Mouse (Mus musculus) hindbrain, embryonic 15.5 days (tissue): Measurements from ENCODE around the gene Omt2b. TPM values are rescaled to one million over a fixed set of nuclear protein-coding genes. Genes with fewer than 3 reads are reported as not detected.

Experiments
- ATAC-seq: fragments of 200-750 bp; cut with Nextera tagmentation; 2 replicates; pipeline ENCODE4 v1.8.0; 2017; ENCODE audit warnings: low read depth, moderate number of reproducible peaks, moderate TSS enrichment; ENCODE audit not compliant: low FRiP score
- H3K27ac ChIP-seq: fragments of 300-500 bp; sonication (generic); replicated peaks from 2 replicates; pipeline ENCODE4 v1.5.1; 2015; ENCODE audit warnings: mild to moderate bottlenecking, inconsistent platforms
- H3K27me3 ChIP-seq: fragments of 300-500 bp; sonication (generic); 2 replicates; pipeline ENCODE4 v1.6.1; 2015; ENCODE audit warnings: control low read depth, inconsistent platforms
- H3K36me3 ChIP-seq: fragments of 300-500 bp; sonication (generic); 2 replicates; pipeline ENCODE4 v1.6.1; 2015; ENCODE audit warnings: control low read depth, inconsistent platforms
- H3K4me1 ChIP-seq: fragments of 300-500 bp; sonication (generic); replicated peaks from 2 replicates; pipeline ENCODE4 v1.6.1; 2015; ENCODE audit warnings: control low read depth, inconsistent platforms
- H3K4me2 ChIP-seq: fragments of 300-500 bp; sonication (generic); 2 replicates; pipeline ENCODE4 v1.6.1; 2015; ENCODE audit warnings: moderate library complexity, mild to moderate bottlenecking, inconsistent platforms
- H3K4me3 ChIP-seq: fragments of 300-500 bp; sonication (generic); 2 replicates; pipeline ENCODE4 v1.5.1; 2015; ENCODE audit warnings: mild to moderate bottlenecking, inconsistent platforms
- H3K9ac ChIP-seq: fragments of 300-500 bp; sonication (generic); 2 replicates; pipeline ENCODE4 v1.6.1; 2015; ENCODE audit warnings: inconsistent platforms
- H3K9me3 ChIP-seq: fragments of 300-500 bp; sonication (generic); 2 replicates; pipeline ENCODE4 v1.6.1; 2016; ENCODE audit warnings: control low read depth, inconsistent platforms
- WGBS: fragments of 180-500 bp; shearing (Covaris S2); methylation state at CpG from one replicate; pipeline ENCODE4 v1.1.7; 2015; 5-methylcytosine and 5-hydroxymethylcytosine counted together
- polyA plus RNA-seq: library from polyadenylated mRNA; unstranded; fragments of >200 nt; fragmentation: Nextera tagmentation; extraction: Ambion mirVana; gene quantifications from 2 replicates; pipeline ENCODE4 v1.2.1, GENCODE M21; 2015

Gene Omt2b
- polyA plus RNA-seq, 1 experiment from 2014 or later: not detected

GRCm38 (mm10) chr9:78374397-78374796 is 47.0 kb downstream of the Omt2b start:
- ATAC-seq: no peak

DNA sequence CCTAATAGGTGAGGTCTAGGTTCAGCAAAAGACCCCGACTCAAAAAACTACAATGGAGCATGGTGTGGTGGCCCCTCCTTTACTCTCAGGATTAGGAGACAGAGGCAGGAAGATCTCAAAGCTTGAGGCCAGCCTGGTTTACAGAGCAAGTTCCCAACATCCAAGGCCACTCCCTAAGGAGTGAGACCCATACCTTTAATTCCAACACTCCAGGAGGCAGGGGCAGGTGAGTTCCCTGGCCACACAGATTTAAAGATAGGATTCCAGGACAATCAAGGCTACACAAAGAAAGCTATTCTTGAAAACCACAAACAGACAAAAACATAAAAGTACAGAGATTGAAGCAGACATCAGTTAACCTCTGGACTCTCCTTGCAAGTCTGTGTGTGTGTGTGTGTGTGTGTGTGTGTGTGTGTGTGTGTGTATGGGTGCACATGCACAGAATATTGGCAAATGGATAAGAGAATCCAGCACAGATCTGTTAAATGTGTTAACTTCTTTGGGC is 47.5 kb downstream of the Omt2b start:
- Histone ChIP-seq H3K27ac (no peak overlapping the region), H3K4me1 (peaks cover 12% of the 10 kb centered on the region), H3K9me3 (no peaks in the 10 kb centered on the region), H3K9ac (no peak overlapping the region), H3K4me2 (no peak overlapping the region), H3K36me3 (no peaks in the 10 kb centered on the region), H3K27me3 (no peaks in the 10 kb centered on the region), H3K4me3 (no peak overlapping the region)
- no peak for ATAC-seq
- 86% methylated on average over 1 of the region's 1 CpGs for WGBS

More at GRCm38 (mm10) chr9:78374397-78374796, 47.0 kb downstream of the Omt2b start:
- Histone ChIP-seq H3K27me3 (no peaks in the 10 kb centered on the region), H3K36me3 (no peaks in the 10 kb centered on the region), H3K4me3 (no peak overlapping the region), H3K9me3 (no peaks in the 10 kb centered on the region), H3K9ac (no peak overlapping the region), H3K4me2 (no peak overlapping the region), H3K27ac (no peak overlapping the region), H3K4me1 (peaks cover 12% of the 10 kb centered on the region)
- WGBS: 65% methylated on average over 5 of the region's 5 CpGs

DNA sequence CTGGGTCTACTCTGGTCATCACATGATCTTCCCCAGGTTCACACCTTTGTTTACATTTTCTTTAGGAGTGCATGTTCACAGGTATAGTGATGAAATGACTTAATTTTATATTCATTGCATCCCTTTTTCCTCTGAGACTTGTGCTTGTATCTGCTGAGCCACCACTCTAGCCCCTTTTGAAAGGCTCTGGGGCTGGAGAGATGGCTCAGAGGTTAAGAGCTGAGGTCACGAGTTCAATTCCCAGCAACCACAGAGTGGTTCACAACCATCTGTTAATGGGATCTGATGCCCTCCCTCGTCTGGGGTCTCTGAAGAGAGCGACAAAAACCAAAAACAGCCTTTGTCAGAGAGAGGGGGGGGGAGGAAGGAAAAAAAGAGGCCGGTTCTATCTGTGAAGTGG is 48.1 kb downstream of the Omt2b start:
- Histone ChIP-seq H3K27me3 (no peaks in the 10 kb centered on the region), H3K27ac (no peak overlapping the region), H3K36me3 (no peaks in the 10 kb centered on the region), H3K4me2 (no peak overlapping the region), H3K4me1 (peaks cover 12% of the 10 kb centered on the region), H3K4me3 (no peak overlapping the region), H3K9me3 (no peaks in the 10 kb centered on the region), H3K9ac (no peak overlapping the region)
- WGBS: 83% methylated on average over 4 of the region's 4 CpGs
- no peak for ATAC-seq

GRCm38 (mm10) chr9:78377546-78377945 is 50.2 kb downstream of the Omt2b start:
- 35% methylated on average over 8 of the region's 8 CpGs for WGBS
- Histone ChIP-seq H3K27ac (no peak overlapping the region; the same call in 1 of the 2 replicates), H3K4me2 (peak overlapping the region; percentile 73), H3K4me3 (peak overlapping the region; percentile 39), H3K4me1 (peaks cover 12% of the 10 kb centered on the region), H3K36me3 (no peaks in the 10 kb centered on the region), H3K9ac (0 out of 2 replicates have a peak overlapping the region, but pooled peaks have one; percentile 46), H3K9me3 (no peaks in the 10 kb centered on the region), H3K27me3 (no peaks in the 10 kb centered on the region)
- no peak for ATAC-seq

DNA sequence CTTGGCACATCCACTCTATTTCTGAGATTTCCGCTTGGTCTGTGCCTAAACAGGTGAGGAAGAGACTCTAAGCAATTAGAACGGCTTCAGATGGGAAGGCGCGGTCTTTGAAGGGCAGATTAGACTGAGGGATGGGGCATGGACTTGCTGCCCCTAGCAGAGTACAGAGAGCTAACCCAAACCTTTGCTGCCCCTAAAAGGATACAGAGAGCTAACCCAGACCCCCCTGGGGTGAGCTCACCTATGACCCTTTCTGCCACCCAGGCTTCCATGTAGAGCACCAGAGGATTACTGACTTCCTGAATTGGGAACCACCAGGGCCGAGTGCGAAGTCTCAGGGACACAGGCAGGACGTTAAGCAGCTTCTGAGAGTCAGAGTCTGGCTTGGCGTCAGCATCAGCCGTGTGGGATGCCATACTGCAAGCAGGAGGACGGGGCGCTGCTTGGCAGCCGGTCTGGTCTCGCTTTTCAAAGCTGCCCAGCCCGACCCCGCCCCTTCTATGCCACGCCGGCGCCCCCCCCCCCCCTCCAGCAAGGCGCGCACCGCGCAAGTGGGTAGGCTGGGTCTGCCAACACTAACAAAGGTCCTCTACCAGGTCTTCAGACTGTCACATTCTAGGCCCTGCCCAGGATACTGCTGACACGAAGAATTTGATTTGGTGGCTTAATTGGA is 50.9 kb downstream of the Omt2b start, which contains the start of gene Ooep:
TSS of gene Ooep (minus strand) at position 613 of the 673 bp plus-strand sequence.
- peak within 1 kb of the TSS; percentile 46 for H3K9ac ChIP-seq
- peak within 1 kb of the TSS; percentile 57 for H3K27ac ChIP-seq
- H3K27me3 ChIP-seq: no peaks in the 10 kb centered on the region
- WGBS: 7% methylated on average over 18 of the region's 23 CpGs
- peaks cover 12% of the 10 kb centered on the region for H3K4me1 ChIP-seq
- ATAC-seq: peak; percentile 93
- H3K36me3 ChIP-seq: no peaks in the 10 kb centered on the region
- H3K4me2 ChIP-seq: peak within 1 kb of the TSS; percentile 73
- H3K9me3 ChIP-seq: no peaks in the 10 kb centered on the region
- H3K4me3 ChIP-seq: peak within 1 kb of the TSS; percentile 39

Other genes starting within 250 kb of the Omt2b start
- 74.3 and 83.5 TPM in 2 replicates for gene Fbxo9, start 218.5 kb upstream of the Omt2b start, polyA plus RNA-seq
- 36.2 and 36.9 TPM in 2 replicates for gene Ick, start 218.4 kb upstream of the Omt2b start, polyA plus RNA-seq
- 28.5 and 30.1 TPM in 2 replicates for gene Gsta4, start 144.8 kb upstream of the Omt2b start, polyA plus RNA-seq
- gene Gsta1, start 96.9 kb upstream of the Omt2b start, polyA plus RNA-seq: not detected in 2 replicates
- gene Gm3776, start 70.5 kb upstream of the Omt2b start, polyA plus RNA-seq: not detected in 2 replicates
- not detected in 2 replicates for gene Gm10639, start 37.7 kb upstream of the Omt2b start, polyA plus RNA-seq
- not detected in 2 replicates for gene Omt2a, start 12.8 kb upstream of the Omt2b start, polyA plus RNA-seq
- gene Gsta2, start 28.2 kb downstream of the Omt2b start, polyA plus RNA-seq: not detected in 2 replicates
- gene Dppa5a, start 40.6 kb downstream of the Omt2b start, polyA plus RNA-seq: 5.3 and 5.6 TPM in 2 replicates
- 5.1 and 5.6 TPM in 2 replicates for gene Ooep, start 51.1 kb downstream of the Omt2b start, polyA plus RNA-seq
- gene Ddx43, start 68.2 kb downstream of the Omt2b start, polyA plus RNA-seq: 0.34 and 0.47 TPM in 2 replicates
- 0.58 and 0.80 TPM in 2 replicates for gene Cgas, start 115.6 kb downstream of the Omt2b start, polyA plus RNA-seq
- 28.6 and 30.5 TPM in 2 replicates for gene Mto1, start 120.6 kb downstream of the Omt2b start, polyA plus RNA-seq
- 1.9 and 2.9 TPM in 2 replicates for gene Gm17324, start 121.2 kb downstream of the Omt2b start, polyA plus RNA-seq
- gene Eef1a1, start 161.6 kb downstream of the Omt2b start, polyA plus RNA-seq: 2,946 and 3,077 TPM in 2 replicates